Mouse (Mus musculus): ENCODE results near the gene Tbx4. TPM values are rescaled to one million over a fixed set of nuclear protein-coding genes. Genes with fewer than 3 reads are reported as not detected.

Gene Tbx4
- polyA plus RNA-seq, 1 experiment from 2014 or later: 0.25 TPM

GRCm38 (mm10) chr11:85956950-85957778 lies 70.9 kb downstream of the Tbx4 start:
- Histone ChIP-seq H3K4me3 (no peak overlapping the region), H3K9ac (no peak overlapping the region), H3K27ac (replicated peaks) (no peak overlapping the region), H3K36me3 (no peaks in the 10 kb centered on the region), H3K27me3 (no peaks in the 10 kb centered on the region), H3K9me3 (no peaks in the 10 kb centered on the region), H3K4me2 (no peak overlapping the region), H3K4me1 (replicated peaks) (no peaks in the 10 kb centered on the region; the same call in 1 of the 2 replicates)
- no peak for ATAC-seq (ENCODE audit: low read depth)
- 80% methylated on average over 6 of the region's 6 CpGs for WGBS

- Histone ChIP-seq H3K36me3 (no peaks in the 10 kb centered on the region), H3K9ac (no peak overlapping the region), H3K27me3 (no peaks in the 10 kb centered on the region), H3K4me3 (no peak overlapping the region), H3K4me2 (no peak overlapping the region), H3K9me3 (no peaks in the 10 kb centered on the region), H3K27ac (replicated peaks) (no peak overlapping the region), H3K4me1 (replicated peaks) (no peaks in the 10 kb centered on the region; the same call in 1 of the 2 replicates)
- 86% methylated on average over 5 of the region's 5 CpGs for WGBS
- no peak for ATAC-seq (ENCODE audit: low read depth)
Measured at GRCm38 (mm10) chr11:85959837-85960236, 73.6 kb downstream of the Tbx4 start.

DNA sequence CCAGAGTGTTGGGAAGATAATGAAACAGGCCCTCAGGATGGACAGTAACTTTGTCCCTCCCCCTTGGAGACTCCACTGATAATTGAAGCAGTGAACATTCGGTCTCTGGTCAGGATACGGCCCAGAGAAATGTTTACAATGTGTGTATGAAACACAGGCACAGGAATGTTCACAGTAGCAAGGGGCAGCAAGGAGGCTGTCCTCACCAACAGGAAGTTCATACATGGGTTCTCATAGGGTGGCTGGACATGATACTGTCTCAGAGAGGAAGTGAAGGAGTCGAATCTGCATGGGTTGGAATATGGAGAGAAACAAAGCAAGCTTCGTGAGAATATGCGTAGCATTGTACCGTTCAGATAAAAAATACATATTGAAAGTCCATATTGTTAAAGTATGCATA lies 74.1 kb downstream of the Tbx4 start:
- H3K4me2 ChIP-seq: no peak overlapping the region
- H3K27me3 ChIP-seq: no peaks in the 10 kb centered on the region
- H3K9me3 ChIP-seq: no peaks in the 10 kb centered on the region
- 88% methylated on average over 6 of the region's 6 CpGs for WGBS
- H3K36me3 ChIP-seq: no peaks in the 10 kb centered on the region
- no peak for ATAC-seq (ENCODE audit: low read depth)
- no peak overlapping the region for H3K27ac ChIP-seq (replicated peaks)
- H3K4me1 ChIP-seq (replicated peaks): no peaks in the 10 kb centered on the region; the same call in 1 of the 2 replicates
- no peak overlapping the region for H3K9ac ChIP-seq
- no peak overlapping the region for H3K4me3 ChIP-seq

- Histone ChIP-seq H3K4me1 (replicated peaks) (no peaks in the 10 kb centered on the region; the same call in 1 of the 2 replicates), H3K9ac (no peak overlapping the region), H3K36me3 (no peaks in the 10 kb centered on the region), H3K27me3 (no peaks in the 10 kb centered on the region), H3K27ac (replicated peaks) (no peak overlapping the region), H3K9me3 (no peaks in the 10 kb centered on the region), H3K4me3 (no peak overlapping the region), H3K4me2 (no peak overlapping the region)
- no peak for ATAC-seq (ENCODE audit: low read depth)
- 64% methylated on average over 9 of the region's 9 CpGs for WGBS
Measured at GRCm38 (mm10) chr11:85961498-85961897, 75.3 kb downstream of the Tbx4 start.

Other genes starting within 250 kb of the Tbx4 start
- gene Tbx2, start 53.9 kb upstream of the Tbx4 start, polyA plus RNA-seq (2015; fragmentation: Nextera tagmentation; extraction: Ambion mirVana): 1.6 and 1.7 TPM in 2 replicates
- not detected in 2 replicates for gene Gm11444, start 36.1 kb upstream of the Tbx4 start, polyA plus RNA-seq (2015; fragmentation: Nextera tagmentation; extraction: Ambion mirVana)